Mouse (Mus musculus) brain, embryonic 14.5 days (tissue): ENCODE data around the gene Syne4. TPM values are rescaled to one million over a fixed set of nuclear protein-coding genes. Genes with fewer than 3 reads are reported as not detected.

Source experiments
- DNase-seq: peaks from one replicate; pipeline ENCODE4 v3.0.0-alpha.2; 2011; ENCODE audit warnings: low read depth
- CTCF ChIP-seq: fragments of 200-500 bp; IDR thresholded peaks from 2 replicates; pipeline ENCODE4 v1.5.1; 2012; ENCODE audit warnings: inconsistent platforms, mild to moderate bottlenecking, moderate library complexity, borderline replicate concordance; ENCODE audit not compliant: insufficient read depth, insufficient read length; ENCODE audit errors: extremely low read depth
- POLR2A ChIP-seq: fragments of 200-500 bp; IDR thresholded peaks from 2 replicates; pipeline ENCODE4 v1.6.1; 2012; ENCODE audit warnings: mild to moderate bottlenecking, inconsistent platforms, borderline replicate concordance; ENCODE audit not compliant: poor library complexity, insufficient read depth, insufficient read length, severe bottlenecking; ENCODE audit errors: extremely low read depth
- polyA plus RNA-seq: library from polyadenylated mRNA; depleted of rRNA; stranded (reverse); fragments of >200 nt; gene quantifications from 2 replicates; pipeline ENCODE4 v1.2.3, GENCODE M21; 2012; rRNA removed

Gene Syne4
- polyA plus RNA-seq = 28.5 and 36.3 TPM in 2 replicates

GRCm38 (mm10) chr7:30314721-30315155 lies at the start of gene Syne4:
Gene Syne4 (plus strand): TSS chr7:30314807.
- no peak for DNase-seq
- TF ChIP-seq CTCF (no peak), POLR2A (no peak)

GRCm38 (mm10) chr7:30265041-30265440 lies 49.6 kb upstream of the Syne4 start:
- no peak for TF ChIP-seq CTCF
- no peak for TF ChIP-seq POLR2A
- DNase-seq = no peak

GRCm38 (mm10) chr7:30265531-30265930 lies 49.1 kb upstream of the Syne4 start:
- DNase-seq = no peak
- TF ChIP-seq POLR2A = no peak
- TF ChIP-seq CTCF = no peak

GRCm38 (mm10) chr7:30265935-30266334 lies 48.7 kb upstream of the Syne4 start:
- DNase-seq = no peak
- TF ChIP-seq POLR2A (no peak), CTCF (no peak)

- TF ChIP-seq CTCF (no peak), POLR2A (no peak)
- DNase-seq = no peak
These were observed 47.8 kb upstream of the Syne4 start for GRCm38 (mm10) chr7:30266780-30267179.

- no peak for TF ChIP-seq POLR2A
- TF ChIP-seq CTCF = no peak
- DNase-seq = no peak
These were observed 45.0 kb upstream of the Syne4 start for GRCm38 (mm10) chr7:30269641-30270040.

GRCm38 (mm10) chr7:30274383-30274782 lies 40.2 kb upstream of the Syne4 start:
- no peak for TF ChIP-seq CTCF
- TF ChIP-seq POLR2A = no peak

GRCm38 (mm10) chr7:30278911-30279310 lies 35.7 kb upstream of the Syne4 start:
- TF ChIP-seq POLR2A = no peak
- no peak for TF ChIP-seq CTCF

More at GRCm38 (mm10) chr7:30274383-30274782, 40.2 kb upstream of the Syne4 start:
- no peak for DNase-seq

GRCm38 (mm10) chr7:30279536-30279935 lies 35.1 kb upstream of the Syne4 start:
- DNase-seq = no peak

More at GRCm38 (mm10) chr7:30278911-30279310, 35.7 kb upstream of the Syne4 start:
- DNase-seq = no peak

GRCm38 (mm10) chr7:30279951-30280669 lies 34.5 kb upstream of the Syne4 start, which contains the start of the genes Thap8 and Wdr62:
Gene Thap8 (plus strand): TSS chr7:30280094.
Gene Wdr62 (minus strand): TSS chr7:30280419.
- TF ChIP-seq CTCF (no peak), POLR2A (0 out of 2 replicates have a peak, but pooled peaks have one; percentile 20)
- peak; percentile 97 for DNase-seq

More at GRCm38 (mm10) chr7:30279536-30279935, 35.1 kb upstream of the Syne4 start:
- no peak for TF ChIP-seq CTCF
- no peak for TF ChIP-seq POLR2A

- DNase-seq = peak; percentile 96
- TF ChIP-seq POLR2A (no peak), CTCF (no peak)
These were observed 33.9 kb upstream of the Syne4 start for GRCm38 (mm10) chr7:30280670-30281138.
